17 mouse cellular contexts compared by ENCODE assay signal in genomic region chr5:4822041-4822440, GRCm38 (mm10).
DNase-seq lines count a peak whose midpoint lies in the region; ATAC-seq and TF ChIP-seq lines count a peak whose summit lies in the region.
"Had no signal": no experiment of that assay in that cellular context is flagged by ENCODE, and none has a peak within 500 bp of the region (broad histone marks: within the 10 kb centered on the region; RNA-seq: fewer than 3 reads in every experiment).

No protein-coding gene starts in this region.

- H3K36me3 ChIP-seq in kidney, postnatal 0 days (ENCODE audit: insufficient read depth, low read length) = no peaks in the 10 kb centered on the region
- no peaks in the 10 kb centered on the region for H3K36me3 ChIP-seq in hindbrain, embryonic 13.5 days
- no peaks in the 10 kb centered on the region for H3K36me3 ChIP-seq in midbrain, embryonic 13.5 days
- H3K36me3 ChIP-seq: embryonic facial prominence, embryonic 12.5 days; heart, embryonic 10.5 days; limb, embryonic 15.5 days had no signal

- H3K4me3 ChIP-seq in kidney, postnatal 0 days (replicated peaks; ENCODE audit: low read depth, low read length) = no peak overlapping the region
- no peak overlapping the region for H3K4me3 ChIP-seq in hindbrain, embryonic 13.5 days
- no peak overlapping the region for H3K4me3 ChIP-seq in midbrain, embryonic 13.5 days (replicated peaks)
- H3K4me3 ChIP-seq: embryonic facial prominence, embryonic 12.5 days; heart, embryonic 10.5 days; limb, embryonic 15.5 days had no signal

- H3K9me3 ChIP-seq in kidney, postnatal 0 days (replicated peaks; ENCODE audit: low read length) = no peaks in the 10 kb centered on the region
- no peaks in the 10 kb centered on the region for H3K9me3 ChIP-seq in hindbrain, embryonic 13.5 days
- H3K9me3 ChIP-seq in midbrain, embryonic 13.5 days = no peaks in the 10 kb centered on the region
- H3K9me3 ChIP-seq: embryonic facial prominence, embryonic 12.5 days; heart, embryonic 10.5 days; limb, embryonic 15.5 days had no signal

- 40% methylated on average over 2 of the region's 2 CpGs for WGBS in kidney, postnatal 0 days
- WGBS in hindbrain, embryonic 13.5 days = 33% methylated on average over 2 of the region's 2 CpGs
- WGBS in midbrain, embryonic 13.5 days = 33% methylated on average over 2 of the region's 2 CpGs

- H3K27me3 ChIP-seq in kidney, postnatal 0 days (ENCODE audit: insufficient read depth, low read length) = no peaks in the 10 kb centered on the region
- peaks cover 24% of the 10 kb centered on the region; the same call in 1 of the 2 replicates for H3K27me3 ChIP-seq in hindbrain, embryonic 13.5 days
- H3K27me3 ChIP-seq in midbrain, embryonic 13.5 days = no peaks in the 10 kb centered on the region
- H3K27me3 ChIP-seq: embryonic facial prominence, embryonic 12.5 days; limb, embryonic 15.5 days had no signal

- H3K9ac ChIP-seq in kidney, postnatal 0 days (ENCODE audit: low read depth, low read length) = no peak overlapping the region
- peak overlapping the region; percentile 35; the same call in 1 of the 2 replicates for H3K9ac ChIP-seq in hindbrain, embryonic 13.5 days
- no peak overlapping the region for H3K9ac ChIP-seq in midbrain, embryonic 13.5 days (replicated peaks)
- H3K9ac ChIP-seq: embryonic facial prominence, embryonic 12.5 days; limb, embryonic 15.5 days had no signal

- peaks cover 7% of the 10 kb centered on the region for H3K4me1 ChIP-seq in kidney, postnatal 0 days (replicated peaks; ENCODE audit: insufficient read depth, low read length)
- H3K4me1 ChIP-seq in hindbrain, embryonic 13.5 days (replicated peaks) = peaks cover 20% of the 10 kb centered on the region
- peaks cover 23% of the 10 kb centered on the region for H3K4me1 ChIP-seq in midbrain, embryonic 13.5 days (replicated peaks)

- intact Hi-C loops in gastrocnemius, postnatal 36 days (cut with DNase I) = no loop called here

- no peak for DNase-seq in kidney, postnatal 0 days (ENCODE audit: low spot score)
- DNase-seq in kidney, postnatal 36 days = no peak
- no peak for DNase-seq in gastrocnemius, postnatal 36 days
- no peak for DNase-seq in c-Kit-positive CD71-positive TER-119-positive erythroid progenitor cells, embryonic 14.5 days (ENCODE audit: low spot score)
- DNase-seq: cerebellum, adult 18-20 months; heart, postnatal 14 days; lung, adult 2 months; lung, postnatal 4 days; right cerebral cortex, postnatal 14 days; thymus, postnatal 36 days had no signal

- H3K27ac ChIP-seq in kidney, postnatal 0 days = no peak overlapping the region
- peak overlapping the region; percentile 69; the same call in 1 of the 2 replicates for H3K27ac ChIP-seq in hindbrain, embryonic 13.5 days
- peak overlapping the region; percentile 70 for H3K27ac ChIP-seq in midbrain, embryonic 13.5 days
- H3K27ac ChIP-seq: embryonic facial prominence, embryonic 12.5 days; heart, embryonic 10.5 days; limb, embryonic 15.5 days had no signal

- no peak for ATAC-seq in kidney, postnatal 0 days (replicated peaks; ENCODE audit: low FRiP score, low read depth)
- no peak for ATAC-seq in hindbrain, embryonic 13.5 days (ENCODE audit: low FRiP score)
- no peak for ATAC-seq in midbrain, embryonic 13.5 days
- no peak for ATAC-seq in megakaryocyte, adult 5-6 weeks (ENCODE audit: poor library complexity, severe bottlenecking)
- ATAC-seq: intestine, postnatal 0 days had no signal

- peak overlapping the region; percentile 34; the same call in 1 of the 2 replicates for H3K4me2 ChIP-seq in kidney, postnatal 0 days (ENCODE audit: low read length)
- peak overlapping the region; percentile 35 for H3K4me2 ChIP-seq in hindbrain, embryonic 13.5 days
- peak overlapping the region; percentile 34; the same call in 1 of the 2 replicates for H3K4me2 ChIP-seq in midbrain, embryonic 13.5 days (replicated peaks)
- H3K4me2 ChIP-seq: embryonic facial prominence, embryonic 12.5 days had no signal

- TF ChIP-seq CTCF in kidney, postnatal 0 days (IDR thresholded peaks at IDR 0.05; ENCODE audit: low read depth) = no peak
